Mouse (Mus musculus) megakaryocyte, embryonic 14.5 days (primary cell): ENCODE data around the gene Zfp865. TPM values are rescaled to one million over a fixed set of nuclear protein-coding genes. Genes with fewer than 3 reads are reported as not detected.

Experiments
- H3K27me3 ChIP-seq: replicated peaks from 2 replicates; pipeline ENCODE3; 2012; ENCODE audit warnings: inconsistent platforms
- H3K36me3 ChIP-seq: replicated peaks from 2 replicates; pipeline ENCODE3; 2012; ENCODE audit warnings: low read length, inconsistent platforms, mixed read lengths
- H3K4me1 ChIP-seq: 2 replicates; pipeline ENCODE4 v1.6.1; 2012; ENCODE audit warnings: inconsistent platforms
- H3K4me3 ChIP-seq: replicated peaks from 2 replicates; pipeline ENCODE3; 2012; ENCODE audit warnings: moderate library complexity, mild to moderate bottlenecking, inconsistent platforms
- H3K9me3 ChIP-seq: 2 replicates; pipeline ENCODE4 v1.6.1; 2012; ENCODE audit warnings: inconsistent platforms
- FLI1 ChIP-seq: IDR thresholded peaks from 2 replicates; pipeline ENCODE4 v1.6.1; 2012; ENCODE audit warnings: low read length, inconsistent platforms, mixed read lengths
- GATA1 ChIP-seq: IDR thresholded peaks from 3 replicates; pipeline ENCODE4 v1.6.1; 2012; ENCODE audit warnings: mixed read lengths, low read length, inconsistent platforms, borderline replicate concordance
- polyA plus RNA-seq: library from polyadenylated mRNA; stranded (reverse); fragments of >175 nt; gene quantifications from 2 replicates; pipeline ENCODE4 v1.2.3, GENCODE M21; 2012; ENCODE audit warnings: low replicate concordance; ENCODE audit not compliant: insufficient read depth

Gene Zfp865
- polyA plus RNA-seq, 1 experiment = 30.6 TPM

DNA sequence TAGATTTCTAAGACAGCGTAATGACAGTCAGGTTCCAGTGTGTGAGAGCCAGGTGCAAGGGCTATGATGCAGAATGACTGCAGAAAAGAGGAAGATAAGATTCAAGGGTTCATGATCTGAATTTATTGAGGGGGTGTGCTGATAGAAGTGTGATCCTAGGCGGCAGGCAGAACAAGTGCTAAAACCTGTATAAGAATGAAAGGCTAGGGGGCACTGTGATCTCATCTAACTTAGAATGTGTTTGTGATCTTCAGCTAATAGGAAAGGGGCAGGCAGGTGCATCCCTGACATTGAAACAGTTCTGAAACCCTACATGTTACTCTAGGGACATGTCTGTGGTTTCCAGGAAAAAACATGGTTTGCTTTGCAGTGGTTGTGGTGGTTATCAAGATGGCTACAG is 25.9 kb downstream of the Zfp865 start:
- H3K9me3 ChIP-seq = peaks cover 7% of the 10 kb centered on the region
- H3K4me1 ChIP-seq = peaks cover 36% of the 10 kb centered on the region
- peaks cover 9% of the 10 kb centered on the region for H3K36me3 ChIP-seq
- peaks cover 20% of the 10 kb centered on the region for H3K27me3 ChIP-seq
- TF ChIP-seq FLI1 = no peak
- no peak for TF ChIP-seq GATA1
- H3K4me3 ChIP-seq = no peak overlapping the region

DNA sequence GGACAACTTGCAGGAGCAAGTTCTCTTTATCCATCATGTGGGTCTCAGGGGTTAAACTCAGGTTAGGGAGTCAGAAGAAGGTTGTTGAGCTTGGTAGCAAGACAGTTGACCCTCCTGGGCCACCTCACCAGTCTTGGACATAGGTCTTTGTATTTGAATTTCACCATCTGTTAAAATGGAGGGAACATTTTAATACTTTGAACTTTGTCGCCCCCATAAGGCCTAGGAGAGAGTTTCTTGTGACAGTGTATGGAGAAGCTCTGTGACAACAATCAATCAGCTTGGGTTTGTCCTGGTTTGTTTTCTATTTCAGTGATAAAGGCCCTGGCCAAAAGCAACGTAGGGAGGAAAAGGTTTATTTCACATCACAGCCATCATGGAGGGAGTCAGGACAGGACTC is 27.1 kb downstream of the Zfp865 start:
- peaks cover 7% of the 10 kb centered on the region for H3K9me3 ChIP-seq
- H3K27me3 ChIP-seq = peaks cover 32% of the 10 kb centered on the region
- peaks cover 4% of the 10 kb centered on the region for H3K36me3 ChIP-seq
- H3K4me1 ChIP-seq = peaks cover 48% of the 10 kb centered on the region
- TF ChIP-seq GATA1 (no peak), FLI1 (no peak)
- H3K4me3 ChIP-seq = no peak overlapping the region

DNA sequence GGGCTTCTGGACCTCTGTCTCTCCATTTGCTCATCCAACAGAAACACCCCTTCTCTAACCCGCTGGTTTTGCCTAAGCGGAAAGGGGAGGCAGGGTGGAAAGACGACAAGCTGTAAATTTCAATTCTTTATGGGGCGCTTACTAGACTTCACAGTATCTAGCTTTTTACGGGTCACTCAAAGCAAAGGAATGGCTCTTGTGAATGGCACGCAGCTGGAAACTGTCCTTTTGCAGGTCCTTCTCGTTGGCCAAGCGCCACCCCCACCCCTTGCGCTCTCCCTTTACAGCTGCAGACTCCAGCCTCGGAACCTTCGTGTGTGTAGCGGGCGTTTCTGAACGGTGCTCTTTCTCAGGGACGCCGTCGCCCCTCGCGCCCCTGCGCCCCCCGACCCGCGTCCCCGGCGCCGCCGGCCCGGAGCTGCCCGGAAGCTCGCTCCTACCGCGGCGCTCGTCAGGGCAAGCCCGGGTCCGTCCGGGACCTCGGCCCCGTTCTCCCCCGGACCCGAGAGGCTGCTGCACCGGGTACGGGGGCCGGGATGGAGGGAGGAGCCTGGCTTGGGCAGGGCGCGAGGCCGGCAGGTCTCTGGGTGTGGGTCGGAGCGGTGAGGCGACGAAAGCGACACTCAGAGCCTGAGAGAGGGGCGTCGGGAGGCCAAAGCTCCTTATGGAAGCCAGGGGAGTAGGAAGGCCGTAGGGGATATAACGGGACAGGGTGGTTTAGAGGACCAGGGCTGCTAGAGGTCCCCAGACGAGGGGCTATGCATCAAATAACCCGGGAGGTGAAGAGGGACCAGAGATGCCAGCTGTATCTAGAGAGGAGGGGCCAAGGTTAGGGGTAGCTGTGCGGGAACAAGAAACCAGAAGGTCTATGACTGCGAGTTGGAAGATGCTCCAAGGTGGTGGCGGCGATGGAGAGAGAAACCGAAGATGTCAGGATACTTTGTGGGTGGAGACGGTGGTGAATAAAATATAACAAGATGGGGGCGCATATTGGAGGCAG is 31.3 kb downstream of the Zfp865 start, which contains the start of gene Zfp580:
Gene Zfp580 (plus strand): TSS at position 346 of the 1,000 bp plus-strand sequence.
- no peak for TF ChIP-seq FLI1
- no peak for TF ChIP-seq GATA1
- Histone ChIP-seq H3K36me3 (no peaks in the 10 kb centered on the region), H3K27me3 (peaks cover 74% of the 10 kb centered on the region), H3K4me3 (peak within 1 kb of the TSS; percentile 93), H3K9me3 (peaks cover 12% of the 10 kb centered on the region), H3K4me1 (peaks cover 61% of the 10 kb centered on the region)

DNA sequence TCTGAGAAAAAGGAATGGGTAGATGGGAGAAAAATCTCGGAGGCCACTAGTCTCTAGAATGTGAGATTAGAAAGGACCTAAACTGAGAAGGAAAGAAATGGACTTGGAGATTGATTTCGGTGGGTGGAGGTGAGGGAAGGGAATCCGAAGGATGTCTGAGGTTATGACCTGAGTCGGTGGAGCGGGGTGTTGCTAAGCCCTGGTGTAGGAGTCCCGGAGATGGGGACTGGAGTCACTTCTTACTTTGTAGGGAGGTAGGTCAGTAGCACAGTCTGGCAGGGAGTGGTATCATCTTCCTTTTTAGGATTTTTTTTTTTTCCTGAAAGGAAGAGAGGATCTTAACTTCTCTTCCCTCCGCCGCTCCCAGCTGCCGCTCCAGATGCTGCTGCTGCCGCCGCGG is 32.3 kb downstream of the Zfp865 start:
- Histone ChIP-seq H3K4me1 (peaks cover 62% of the 10 kb centered on the region), H3K36me3 (no peaks in the 10 kb centered on the region), H3K9me3 (peaks cover 14% of the 10 kb centered on the region), H3K4me3 (peak overlapping the region; percentile 93), H3K27me3 (peaks cover 83% of the 10 kb centered on the region)
- no peak for TF ChIP-seq GATA1

DNA sequence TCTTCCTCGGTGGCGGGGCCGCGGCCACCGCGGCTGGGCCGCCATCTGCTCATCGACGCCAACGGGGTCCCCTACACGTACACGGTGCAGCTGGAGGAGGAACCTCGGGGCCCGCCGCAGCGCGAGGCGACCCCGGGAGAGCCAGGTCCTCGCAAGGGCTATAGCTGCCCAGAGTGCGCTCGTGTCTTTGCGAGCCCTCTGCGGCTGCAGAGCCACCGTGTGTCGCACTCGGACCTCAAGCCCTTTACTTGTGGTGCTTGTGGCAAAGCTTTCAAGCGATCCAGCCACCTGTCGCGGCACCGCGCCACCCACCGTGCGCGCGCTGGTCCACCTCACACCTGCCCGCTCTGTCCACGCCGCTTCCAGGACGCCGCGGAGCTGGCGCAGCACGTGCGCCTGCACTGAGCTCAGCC is 32.8 kb downstream of the Zfp865 start:
- peak overlapping the region; percentile 93 for H3K4me3 ChIP-seq
- peaks cover 14% of the 10 kb centered on the region for H3K9me3 ChIP-seq
- H3K27me3 ChIP-seq = peaks cover 88% of the 10 kb centered on the region
- peaks cover 67% of the 10 kb centered on the region for H3K4me1 ChIP-seq
- no peaks in the 10 kb centered on the region for H3K36me3 ChIP-seq
- TF ChIP-seq FLI1 = no peak
- no peak for TF ChIP-seq GATA1

DNA sequence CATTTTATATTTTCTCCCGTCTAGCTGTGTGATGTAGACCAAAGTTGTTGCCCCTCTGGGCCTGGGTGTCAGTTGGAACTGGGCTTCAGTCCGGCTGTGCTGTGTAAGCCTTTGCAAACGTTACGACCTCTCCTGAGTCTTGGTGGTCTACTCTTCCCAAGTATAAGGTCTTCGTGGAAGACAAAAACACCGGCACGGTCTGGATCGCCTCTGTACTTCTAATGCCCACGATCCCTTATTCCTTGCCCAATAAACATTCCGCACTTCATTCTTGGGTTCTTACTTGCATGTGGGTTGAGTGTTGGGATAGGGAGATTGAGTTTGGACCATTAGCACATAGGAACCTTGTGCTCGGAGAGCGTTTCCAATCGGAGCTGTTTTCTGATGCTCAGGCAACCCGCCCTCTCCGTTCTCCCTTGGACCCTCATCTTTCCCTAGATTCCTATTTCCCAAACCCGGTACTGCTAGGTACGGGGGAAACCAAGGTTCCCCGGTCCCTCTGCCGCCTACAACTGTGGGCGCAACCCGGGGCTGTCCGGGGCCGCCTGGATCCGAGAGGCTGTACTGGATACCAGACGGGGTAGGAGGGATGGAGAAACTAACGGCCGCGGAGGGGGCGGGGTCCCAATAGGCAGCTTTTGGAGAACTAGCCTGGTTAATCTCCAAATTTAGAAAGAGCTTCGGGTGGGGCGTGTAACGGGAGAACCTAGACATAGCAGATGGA is 33.4 kb downstream of the Zfp865 start:
- TF ChIP-seq GATA1 (no peak), FLI1 (no peak)
- peaks cover 13% of the 10 kb centered on the region for H3K9me3 ChIP-seq
- peaks cover 74% of the 10 kb centered on the region for H3K4me1 ChIP-seq
- no peaks in the 10 kb centered on the region for H3K36me3 ChIP-seq
- peaks cover 89% of the 10 kb centered on the region for H3K27me3 ChIP-seq
- H3K4me3 ChIP-seq = peak overlapping the region; percentile 93

DNA sequence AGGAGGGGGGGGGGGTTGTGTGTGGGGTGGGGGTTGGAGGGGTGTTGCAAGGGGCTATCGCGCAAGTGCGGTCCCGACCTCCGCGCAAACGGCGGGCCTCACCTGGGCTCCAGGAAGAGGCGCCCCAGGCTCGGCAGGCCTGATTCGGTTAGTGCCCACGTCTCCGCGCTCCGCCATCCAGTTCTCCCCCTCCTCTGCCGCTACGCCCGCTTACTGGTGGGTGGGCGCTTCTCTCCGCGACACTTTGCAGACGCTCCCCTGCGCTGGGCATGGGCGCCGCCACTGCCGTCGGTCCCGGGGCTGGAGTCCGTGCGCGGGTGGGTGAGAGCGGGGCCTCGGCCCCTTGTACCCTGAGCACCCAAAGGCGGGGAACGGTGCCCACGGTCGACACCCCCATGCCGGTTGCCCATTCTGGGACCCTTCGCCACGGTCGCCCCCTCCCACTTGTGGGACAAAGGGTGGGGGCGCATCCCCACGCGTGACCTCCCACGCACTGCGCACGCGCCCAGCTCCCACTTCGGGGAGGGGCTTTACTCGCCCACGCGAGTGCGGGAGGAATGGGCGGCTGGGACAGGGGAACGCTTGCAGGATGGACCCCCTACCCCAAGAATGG is 36.6 kb downstream of the Zfp865 start:
- H3K4me3 ChIP-seq = peak overlapping the region; percentile 69
- TF ChIP-seq FLI1 (no peak), GATA1 (no peak)
- H3K27me3 ChIP-seq = peaks cover 63% of the 10 kb centered on the region
- H3K9me3 ChIP-seq = peaks cover 7% of the 10 kb centered on the region; the same call in 1 of the 2 replicates
- H3K36me3 ChIP-seq = no peaks in the 10 kb centered on the region
- peaks cover 80% of the 10 kb centered on the region for H3K4me1 ChIP-seq

DNA sequence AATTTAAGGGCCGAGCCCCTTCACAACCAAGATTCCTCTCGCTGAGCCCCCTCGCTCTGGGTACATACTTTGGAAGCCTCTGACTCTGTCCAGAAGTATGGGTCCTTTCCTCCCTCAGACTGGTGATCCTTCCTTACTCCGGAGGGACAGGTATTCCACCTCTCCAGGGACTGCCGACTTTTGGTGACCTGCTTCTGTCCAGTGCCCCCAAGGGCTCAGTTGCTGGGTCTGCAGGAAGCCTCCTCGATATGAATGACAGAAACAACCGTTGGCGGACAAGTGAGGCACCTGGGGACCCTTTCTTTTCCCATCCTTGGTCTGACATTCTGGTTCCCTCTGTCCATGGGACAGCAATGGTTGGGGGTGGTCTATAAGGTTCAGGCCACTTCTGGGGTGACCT is 37.2 kb downstream of the Zfp865 start:
- H3K27me3 ChIP-seq = peaks cover 57% of the 10 kb centered on the region
- no peak overlapping the region for H3K4me3 ChIP-seq
- H3K9me3 ChIP-seq = peaks cover 7% of the 10 kb centered on the region; the same call in 1 of the 2 replicates
- no peak for TF ChIP-seq FLI1
- TF ChIP-seq GATA1 = no peak
- peaks cover 74% of the 10 kb centered on the region for H3K4me1 ChIP-seq
- H3K36me3 ChIP-seq = no peaks in the 10 kb centered on the region

DNA sequence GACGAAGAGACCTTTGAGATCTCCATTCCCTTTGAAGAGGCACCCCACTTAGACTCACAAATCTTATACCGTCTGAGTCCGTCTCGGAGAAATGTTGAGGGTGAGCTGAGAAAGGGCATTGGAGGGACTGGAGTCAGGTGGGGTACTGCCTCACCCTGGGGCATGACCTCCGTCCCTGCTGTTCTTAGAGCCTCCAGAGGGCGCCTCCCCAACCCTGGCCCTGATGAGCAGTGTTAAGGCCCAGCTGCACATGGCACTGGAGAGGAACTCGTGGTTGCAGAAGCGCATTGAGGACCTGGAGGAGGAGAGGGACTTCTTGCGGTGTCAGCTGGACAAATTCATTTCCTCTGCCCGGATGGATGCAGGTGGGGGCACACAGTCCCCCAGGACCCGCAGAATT is 37.6 kb downstream of the Zfp865 start:
- Histone ChIP-seq H3K27me3 (peaks cover 53% of the 10 kb centered on the region), H3K4me3 (peak overlapping the region; percentile 69), H3K9me3 (peaks cover 7% of the 10 kb centered on the region; the same call in 1 of the 2 replicates), H3K4me1 (peaks cover 69% of the 10 kb centered on the region), H3K36me3 (no peaks in the 10 kb centered on the region)
- no peak for TF ChIP-seq GATA1
- TF ChIP-seq FLI1 = no peak
